Mouse (Mus musculus) heart, adult 8-10 months (tissue): ENCODE measurements around the gene Top1. TPM values are rescaled to one million over a fixed set of nuclear protein-coding genes. Genes with fewer than 3 reads are reported as not detected.

ENCODE experiments used
- microRNA-seq: library from miRNA; unstranded; fragments of <30 nt; microRNA quantifications from one replicate; pipeline ENCODE4 v1.2.0, GENCODE M21; 2022
- total RNA-seq, 4 experiments: library from RNA; stranded (reverse); gene quantifications; 2 replicates each; pipeline ENCODE4 v1.2.4; 2022

Top1 gene
- total RNA-seq, 4 experiments from 2014 or later: 39.8 to 46.9 (median 43.0) TPM

Small RNA genes within 50 kb of the gene (microRNA-seq; reads per million reads assigned to microRNA genes)
- not detected for gene Gm23968

Other genes with a start within 250 kb of the Top1 start
- gene Plcg1, start 85.4 kb downstream of the Top1 start, total RNA-seq: 10 to 100 TPM; 44.8 to 66.1 (median 52.9) TPM
- 10 to 100 TPM; 32.2 to 35.5 (median 33.1) TPM for gene Zhx3, start 227.1 kb downstream of the Top1 start, total RNA-seq
- 1 to 10 TPM; 3.6 to 6.6 (median 4.9) TPM for gene Lpin3, start 234.8 kb downstream of the Top1 start, total RNA-seq